Mouse (Mus musculus): Measurements from ENCODE around the gene Rps6kb2. TPM values are rescaled to one million over a fixed set of nuclear protein-coding genes. Genes with fewer than 3 reads are reported as not detected.
"Not testable (repeated sequence)": the region's sequence is repeated elsewhere in the genome, so short reads cannot be mapped to it uniquely, and the experiment has no call there.

The Rps6kb2 gene
- total RNA-seq, 2 experiments from 2014 or later: 27.8 to 43.1 TPM

DNA sequence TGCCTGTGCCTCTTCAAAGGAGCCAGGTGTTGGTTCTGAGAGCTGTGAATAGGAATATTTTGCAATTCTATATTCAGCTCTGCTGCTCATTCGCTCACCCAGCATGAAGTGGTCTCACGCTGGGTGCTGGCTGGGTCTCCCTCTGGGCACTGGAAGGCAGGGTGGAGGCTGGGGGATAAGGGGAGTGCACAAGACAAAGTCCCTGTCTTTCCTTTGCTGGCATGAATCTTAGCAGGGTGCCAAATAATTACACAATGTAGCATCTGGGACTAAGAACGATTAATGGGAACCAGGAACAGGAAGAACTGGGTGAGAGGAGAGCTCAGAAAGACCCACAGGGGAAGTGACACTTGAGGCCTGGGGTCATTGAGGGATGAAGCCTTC is 16.1 kb downstream of the Rps6kb2 start:
- no peak for DNase-seq (ENCODE audit: low spot score in 2 of 2)
- intact Hi-C loops (cut with DNase I): no loop called here

DNA sequence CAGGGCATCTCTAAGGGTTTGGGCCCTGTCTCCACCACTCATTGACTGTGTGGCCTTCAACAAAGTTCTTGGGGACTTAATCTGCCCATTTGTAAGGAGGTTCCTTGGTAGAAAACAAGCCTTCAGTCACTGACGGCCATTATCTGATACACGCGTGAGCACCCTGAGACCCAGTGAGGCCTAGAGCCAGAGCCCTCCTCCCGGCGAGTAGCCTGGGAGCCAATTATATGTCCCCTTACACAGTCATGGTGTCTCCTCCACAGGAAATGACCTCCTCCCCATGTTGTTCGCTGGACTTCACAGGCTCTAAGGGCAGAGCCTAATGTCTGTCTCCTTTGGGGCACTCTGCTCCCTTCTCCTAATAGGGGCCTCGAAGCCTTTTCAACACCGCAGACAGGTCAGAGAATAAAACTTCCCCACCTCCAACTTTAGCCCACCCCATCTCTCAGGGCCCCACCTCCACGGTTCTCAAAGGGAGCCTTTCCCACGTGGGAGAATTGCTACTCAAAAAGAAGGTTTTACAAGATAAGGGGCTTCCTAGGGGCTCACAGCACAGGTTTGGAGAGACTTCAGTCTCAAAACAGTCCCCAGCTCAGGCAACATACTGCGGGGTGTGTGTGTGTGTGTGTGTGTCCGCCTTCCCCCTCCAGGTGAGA is 16.7 kb downstream of the Rps6kb2 start:
- intact Hi-C loops (cut with DNase I): no loop called here
- no peak for DNase-seq (ENCODE audit: low spot score in 2 of 2)

DNA sequence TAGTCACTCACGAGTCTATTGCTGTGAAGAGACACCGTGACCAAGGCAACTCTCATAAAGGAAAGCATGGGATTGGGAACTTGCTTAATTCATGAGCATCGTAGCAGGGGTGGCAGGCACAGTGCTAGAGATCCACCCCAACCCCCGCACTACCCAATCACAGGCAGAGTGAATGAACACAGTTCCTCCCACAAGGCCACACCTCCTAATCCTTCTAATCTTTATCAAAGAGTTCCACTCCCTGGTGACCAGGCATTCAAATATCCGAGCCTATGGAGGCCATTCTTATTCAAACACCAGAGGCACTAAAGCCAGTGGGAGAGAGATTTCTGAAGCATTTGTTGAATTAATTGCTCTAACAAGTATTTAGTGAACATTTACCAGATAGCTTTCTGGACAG is 17.2 kb downstream of the Rps6kb2 start:
- intact Hi-C loops (cut with DNase I): no loop called here
- no peak for DNase-seq (ENCODE audit: low spot score in 2 of 2)

DNA sequence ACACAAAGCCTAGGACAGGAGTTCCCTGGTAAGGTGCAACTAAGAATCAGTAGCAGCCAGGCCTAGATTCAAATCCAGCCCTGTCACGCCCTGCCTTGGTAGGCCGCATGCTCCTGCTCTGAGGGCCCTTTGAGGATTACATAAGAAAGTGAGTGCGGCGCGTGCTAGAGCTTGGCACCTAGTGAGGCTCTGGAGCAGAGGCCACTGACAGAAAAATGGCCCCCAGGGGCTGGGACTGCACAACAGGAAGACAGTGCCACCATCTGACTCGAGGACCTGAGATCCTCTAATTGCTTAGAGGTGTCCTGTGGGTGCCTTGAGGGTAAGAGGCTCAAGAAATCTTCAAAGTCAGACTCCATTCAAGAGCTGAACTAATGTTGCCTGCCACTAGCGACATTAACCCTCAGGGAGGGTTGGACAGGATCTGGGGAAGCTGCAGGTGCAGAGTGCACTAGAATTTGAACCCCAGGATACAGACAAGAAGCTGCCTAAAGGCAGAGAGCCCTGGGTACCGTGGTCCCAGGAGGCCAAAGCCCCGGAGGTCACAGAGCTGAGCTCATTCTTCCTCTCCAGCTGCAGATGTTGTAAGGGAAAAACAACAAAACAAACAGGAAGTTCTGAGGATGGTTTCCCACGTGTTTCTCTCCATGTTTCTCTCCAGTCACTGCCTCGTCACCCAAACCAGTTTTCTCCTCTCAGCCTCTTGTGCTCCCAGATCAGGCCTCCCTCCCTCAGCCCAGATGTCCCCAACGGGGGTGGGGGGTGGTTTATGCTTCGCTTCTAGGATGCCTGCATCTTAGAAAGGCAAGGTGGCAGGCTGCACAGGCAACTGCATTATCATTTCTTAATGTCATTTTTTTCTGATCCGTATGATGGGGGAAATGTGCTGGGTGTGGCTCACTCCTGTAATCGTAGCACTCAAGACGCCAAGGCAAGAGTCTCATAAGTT is 18.3 kb downstream of the Rps6kb2 start:
- intact Hi-C loops (cut with DNase I): no loop called here
- no peak for DNase-seq (ENCODE audit: low spot score in 2 of 2)

DNA sequence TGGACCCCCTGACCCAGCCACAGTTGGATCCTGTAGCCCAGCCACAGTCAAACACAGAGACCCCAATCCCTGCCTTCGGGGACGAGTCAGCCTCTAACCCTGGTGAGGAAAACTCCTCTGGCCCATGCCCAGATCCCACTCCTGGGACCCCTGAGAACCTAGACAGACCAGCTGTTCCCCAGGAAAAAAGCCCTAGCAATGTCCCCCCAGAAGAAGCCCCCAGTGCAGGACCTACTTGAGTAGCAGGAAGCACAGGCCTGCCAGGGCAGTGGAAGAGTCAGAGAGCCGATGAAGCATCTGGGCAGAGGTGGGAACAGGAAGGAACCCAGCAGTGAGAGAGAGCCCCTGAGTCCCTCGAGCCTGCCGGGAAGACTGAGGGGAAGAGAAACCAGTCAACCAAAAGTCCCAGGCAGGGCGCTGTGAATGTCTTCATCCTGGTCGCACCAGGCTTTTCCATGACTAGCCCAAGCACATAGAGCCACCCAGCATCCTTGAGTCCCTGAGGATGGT is 19.3 kb downstream of the Rps6kb2 start, which contains the start of gene Cabp4:
Cabp4 (minus strand) TSS at position 275 of the 510 bp plus-strand sequence.
- intact Hi-C loops (cut with DNase I): no loop called here
- DNase-seq (ENCODE audit: low spot score in 2 of 2): no peak

DNA sequence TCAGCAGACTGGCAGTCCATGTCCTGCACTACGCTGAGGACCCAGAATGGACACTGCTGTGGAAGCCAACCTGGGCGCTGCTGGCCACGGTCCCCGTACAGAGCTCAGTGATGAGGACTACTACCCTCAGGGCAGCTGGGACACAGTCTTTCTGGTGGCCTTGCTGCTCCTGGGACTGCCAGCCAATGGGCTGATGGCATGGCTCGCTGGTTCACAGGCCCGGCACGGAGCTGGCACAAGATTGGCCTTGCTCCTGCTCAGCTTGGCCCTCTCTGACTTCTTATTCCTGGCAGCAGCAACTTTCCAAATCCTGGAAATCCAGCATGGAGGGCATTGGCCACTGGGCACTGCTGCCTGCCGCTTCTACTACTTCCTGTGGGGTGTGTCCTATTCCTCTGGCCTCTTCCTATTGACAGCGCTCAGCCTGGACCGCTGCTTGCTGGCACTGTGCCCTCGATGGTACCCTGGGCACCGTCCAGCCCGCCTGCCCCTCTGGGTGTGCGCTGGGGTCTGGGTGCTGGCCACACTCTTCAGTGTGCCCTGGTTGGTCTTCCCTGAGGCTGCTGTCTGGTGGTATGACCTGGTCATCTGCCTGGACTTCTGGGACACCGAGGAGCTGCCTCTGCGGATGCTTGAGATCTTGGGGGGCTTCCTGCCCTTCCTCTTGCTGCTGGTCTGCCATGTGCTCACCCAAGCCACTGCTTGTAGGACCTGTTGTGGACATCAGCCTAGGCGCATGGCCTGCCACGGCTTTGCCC is 20.6 kb downstream of the Rps6kb2 start:
- intact Hi-C loops (cut with DNase I): no loop called here

DNA sequence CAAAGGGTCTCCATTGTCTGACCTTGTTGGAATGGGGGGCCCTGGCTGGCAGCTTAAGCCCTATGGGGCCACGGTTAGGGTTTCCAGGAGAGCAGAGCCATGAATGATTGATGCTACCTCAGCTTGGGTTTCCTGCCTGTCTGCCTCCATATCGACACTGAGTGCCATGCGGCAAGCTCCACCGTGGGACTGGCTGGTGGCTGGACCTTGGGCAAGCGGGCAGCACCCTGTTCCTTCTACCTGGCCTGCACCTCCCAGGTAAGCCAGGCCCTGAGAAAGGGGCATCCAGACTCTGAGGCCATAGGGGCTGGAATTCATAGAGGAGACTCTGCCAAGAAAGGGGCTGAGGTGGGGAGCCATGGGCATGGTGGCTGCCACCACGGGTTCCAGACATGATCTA is 23.0 kb downstream of the Rps6kb2 start:
- intact Hi-C loops (cut with DNase I): no loop called here
- DNase-seq (ENCODE audit: low spot score in 2 of 2): no peak

More for the DNA sequence above, 20.6 kb downstream of the Rps6kb2 start:
- no peak for DNase-seq (ENCODE audit: low spot score in 2 of 2)

DNA sequence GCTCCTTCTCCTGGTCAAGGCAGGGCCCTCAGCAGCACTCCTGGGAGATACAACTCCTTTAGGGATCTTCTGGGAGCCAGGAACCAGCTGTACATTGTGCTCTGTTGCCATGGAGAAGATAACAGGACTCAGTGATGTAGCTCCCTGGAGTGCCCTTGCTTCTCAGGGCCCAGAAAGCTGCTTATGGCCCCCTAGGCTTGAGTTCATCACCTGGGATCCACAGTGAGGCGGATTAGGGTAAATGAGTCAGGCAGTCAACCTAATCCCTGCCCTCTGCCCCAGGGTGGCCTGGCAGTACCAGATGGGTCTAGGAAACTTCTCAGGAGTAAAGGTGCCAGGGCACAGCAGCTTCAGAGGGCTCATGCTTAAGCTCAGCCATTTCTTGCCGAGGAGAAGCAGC is 23.7 kb downstream of the Rps6kb2 start, which contains the start of gene Gpr152:
Gpr152 (plus strand) TSS at position 342 of the 400 bp plus-strand sequence.
- no peak for DNase-seq (ENCODE audit: low spot score in 2 of 2)
- intact Hi-C loops (cut with DNase I): no loop called here

DNA sequence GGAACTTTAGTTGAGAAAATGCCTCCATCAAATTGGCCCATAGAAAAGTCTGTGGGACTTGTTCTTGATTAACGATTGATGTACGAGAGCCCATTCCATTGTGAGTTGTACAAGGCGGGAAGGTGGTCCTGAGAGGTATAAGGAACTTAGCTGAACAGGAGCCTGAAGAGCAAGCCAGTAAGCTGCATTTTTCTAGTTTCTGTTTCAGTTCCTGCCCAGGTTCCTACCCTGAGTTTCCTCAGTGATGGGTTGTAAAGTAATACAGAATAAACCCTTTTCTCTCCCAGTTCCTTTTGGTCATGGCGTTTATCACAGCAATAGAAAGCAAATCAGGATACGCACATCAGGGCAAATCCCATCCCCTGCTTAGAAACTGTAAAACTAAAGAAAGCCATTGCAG is 25.2 kb downstream of the Rps6kb2 start:
- DNase-seq (ENCODE audit: low spot score in 2 of 2): no peak
- intact Hi-C loops (cut with DNase I): no loop called here

DNA sequence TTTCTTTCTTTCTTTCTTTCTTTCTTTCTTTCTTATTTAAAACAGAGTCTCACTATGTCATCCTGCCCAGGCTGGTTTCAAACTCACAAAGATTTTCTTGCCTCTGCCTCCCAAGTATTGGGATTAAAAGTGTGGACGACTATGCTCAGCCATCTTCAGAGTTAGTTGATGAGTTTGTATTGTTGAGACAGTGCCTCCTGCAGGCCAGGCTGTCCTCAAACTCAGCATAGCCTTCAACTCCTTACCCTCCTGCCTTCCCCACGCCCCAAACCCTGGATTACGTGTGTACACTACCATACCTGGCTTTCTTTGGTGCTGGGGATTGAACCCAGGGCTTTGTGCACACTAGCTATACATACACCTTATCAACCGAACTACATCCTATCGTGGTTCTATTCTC is 26.7 kb downstream of the Rps6kb2 start:
- intact Hi-C loops (cut with DNase I): no loop called here

DNA sequence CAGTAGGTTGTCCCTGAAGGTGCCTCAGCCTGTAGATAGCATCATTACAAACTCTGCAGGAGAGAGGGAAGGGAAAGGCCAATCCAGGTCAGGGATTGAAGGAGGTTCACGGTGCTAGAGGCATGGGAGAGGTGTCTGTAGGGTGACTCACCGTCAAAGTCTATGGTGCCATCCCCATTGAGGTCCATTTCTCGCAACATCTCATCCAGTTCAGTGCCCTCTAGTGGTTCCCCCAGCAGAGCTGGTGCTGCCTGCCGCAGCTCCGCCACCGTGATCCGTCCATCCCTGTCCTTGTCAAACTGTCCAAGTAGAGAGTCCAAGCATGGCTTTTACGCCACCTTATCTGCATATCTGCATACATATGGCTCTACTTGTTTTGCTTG is 27.2 kb downstream of the Rps6kb2 start:
- DNase-seq (ENCODE audit: low spot score in 2 of 2); intact Hi-C loops (cut with DNase I): not testable (repeated sequence)

More for the DNA sequence above, 26.7 kb downstream of the Rps6kb2 start:
- DNase-seq (ENCODE audit: low spot score in 2 of 2): no peak

DNA sequence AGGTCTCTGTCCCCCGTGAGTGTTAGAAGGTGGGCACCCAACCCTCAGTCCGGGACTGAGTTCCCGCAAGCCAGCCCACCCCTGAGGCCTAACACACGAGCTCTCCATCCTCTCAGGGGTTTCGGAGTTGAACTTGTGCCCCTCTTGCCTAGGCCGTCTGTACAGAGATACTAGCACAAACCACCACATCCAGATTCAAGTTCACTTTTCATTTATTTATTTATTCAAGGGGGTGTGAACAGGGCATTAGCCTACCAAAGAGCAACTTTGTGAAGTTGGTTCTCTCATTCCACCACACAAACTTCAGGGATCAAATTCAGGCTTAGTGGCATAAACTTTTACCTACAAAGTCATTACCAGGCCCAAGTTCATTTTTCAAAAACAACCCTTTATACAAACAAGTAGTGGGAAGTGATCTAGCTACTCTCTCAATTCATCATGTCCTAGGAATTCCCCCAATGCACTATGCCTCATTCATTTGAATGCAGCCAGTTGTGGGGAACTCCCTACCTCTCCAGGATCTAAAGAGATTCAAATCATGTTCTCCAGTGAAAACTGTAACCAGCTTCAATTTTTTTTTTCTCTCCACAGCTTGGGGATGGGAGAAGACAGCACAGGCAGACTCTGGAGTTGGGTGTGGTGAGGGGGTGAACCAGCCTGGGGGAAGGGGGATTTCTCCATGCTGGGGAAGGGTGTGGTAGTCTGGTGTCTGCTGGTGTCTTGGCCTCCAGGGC is 27.8 kb downstream of the Rps6kb2 start:
- DNase-seq (ENCODE audit: low spot score in 2 of 2); intact Hi-C loops (cut with DNase I): not testable (repeated sequence)

DNA sequence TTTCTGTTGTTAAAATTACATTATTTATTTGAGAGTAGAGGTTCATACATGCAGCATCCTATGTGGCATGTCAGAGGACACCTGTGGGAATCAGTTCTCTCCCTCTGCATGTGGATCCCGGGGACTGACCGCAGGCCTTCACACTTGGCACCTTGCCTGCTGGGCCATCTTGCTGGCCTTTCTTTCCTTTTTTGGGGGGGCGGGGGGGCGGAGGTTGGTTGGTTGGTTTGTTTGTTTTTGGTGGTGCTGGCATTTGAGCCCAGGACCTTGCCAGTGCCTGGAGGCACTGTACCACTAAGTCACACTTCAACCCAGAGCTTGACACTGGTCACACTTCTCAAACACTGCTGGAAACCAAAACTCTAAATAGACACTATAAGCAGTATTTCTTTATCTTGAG is 28.8 kb downstream of the Rps6kb2 start:
- intact Hi-C loops (cut with DNase I): no loop called here
- DNase-seq (ENCODE audit: low spot score in 2 of 2): no peak

DNA sequence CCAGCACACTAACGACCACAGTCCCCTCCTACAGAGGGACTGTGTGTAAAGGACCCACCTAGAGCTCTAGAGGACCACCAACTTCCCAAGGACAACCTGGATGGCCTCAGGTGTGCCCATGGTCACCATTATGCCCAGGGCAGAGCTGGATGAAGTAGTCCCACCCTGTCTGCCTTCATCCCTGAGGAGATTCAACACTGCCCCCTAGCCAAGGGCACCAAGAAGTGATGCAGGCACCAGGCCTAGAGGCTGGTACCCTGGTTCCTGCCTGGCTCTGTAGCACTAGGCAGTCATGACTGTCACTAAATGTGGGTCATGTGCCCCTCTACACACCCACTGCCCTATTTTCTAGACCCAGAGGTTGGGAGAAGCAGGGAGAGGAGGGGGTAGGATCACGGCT is 31.4 kb downstream of the Rps6kb2 start:
- DNase-seq (ENCODE audit: low spot score in 2 of 2): no peak
- intact Hi-C loops (cut with DNase I): no loop called here

DNA sequence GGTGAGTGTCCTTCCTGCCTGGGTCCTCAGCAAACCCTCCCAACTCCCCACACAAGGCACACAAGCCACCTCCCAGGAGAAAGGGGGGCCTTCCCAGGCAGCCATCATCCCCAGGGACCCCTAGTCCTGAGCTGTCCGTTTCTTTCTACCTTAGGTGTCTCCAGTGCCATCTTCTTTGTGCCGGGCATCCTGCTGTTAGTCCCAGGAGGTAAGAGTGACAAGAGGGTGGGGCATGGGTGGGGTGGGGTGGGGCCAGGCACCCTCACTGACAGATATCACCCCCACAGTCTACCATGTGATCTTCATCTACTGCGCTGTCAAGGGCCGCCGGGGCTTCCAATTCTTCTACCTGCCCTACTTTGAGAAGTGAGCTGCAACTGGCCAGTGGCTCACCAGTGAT is 32.1 kb downstream of the Rps6kb2 start:
- intact Hi-C loops (cut with DNase I): no loop called here
- DNase-seq (ENCODE audit: low spot score in 2 of 2): no peak

DNA sequence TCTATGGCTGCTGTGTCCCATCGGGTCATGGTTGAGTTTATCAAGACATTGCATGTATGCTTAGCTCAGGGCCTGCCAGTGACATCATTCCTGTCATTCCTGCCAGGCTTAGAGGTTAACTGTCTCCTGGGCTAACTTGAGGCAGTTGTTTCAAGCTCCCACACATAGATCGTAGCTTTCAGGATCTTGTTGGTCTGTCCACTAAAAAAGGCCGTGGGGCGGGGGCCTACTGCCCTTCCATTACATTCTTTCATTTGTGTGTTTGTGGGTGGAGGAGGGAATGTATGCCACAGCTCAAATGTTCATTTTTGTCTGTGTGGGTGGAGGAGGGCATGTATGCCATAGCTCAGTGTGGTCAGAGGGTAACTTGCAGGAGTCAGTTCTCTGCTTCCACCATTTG is 33.0 kb downstream of the Rps6kb2 start:
- no peak for DNase-seq (ENCODE audit: low spot score in 2 of 2)
- intact Hi-C loops (cut with DNase I): no loop called here

DNA sequence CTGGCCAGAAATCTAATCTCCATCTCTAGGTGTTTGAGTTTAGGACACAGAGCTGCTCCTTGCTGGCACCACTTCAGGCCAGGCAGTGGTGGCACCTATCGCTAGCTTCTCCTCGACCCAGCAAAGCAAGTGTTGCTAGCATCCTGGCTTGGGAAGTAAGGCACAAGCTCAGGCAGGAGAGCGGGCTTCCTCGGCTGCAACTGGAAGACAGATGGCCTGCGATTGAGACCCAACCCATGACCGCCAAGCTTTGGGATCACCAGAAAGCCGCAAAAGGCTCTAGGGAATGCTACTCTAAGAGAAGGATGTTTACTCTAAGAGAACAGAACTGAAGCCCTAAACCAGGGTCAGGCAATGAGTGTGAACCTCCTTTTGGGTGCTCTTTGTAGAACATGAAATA is 33.7 kb downstream of the Rps6kb2 start:
- DNase-seq (ENCODE audit: low spot score in 2 of 2): no peak
- intact Hi-C loops (cut with DNase I): loop anchor here (5.0 kb wide), 2 partner anchors 63 to 103 kb away; partner anchors contain the start of genes Pold4, Ppp1ca and Tbc1d10c

DNA sequence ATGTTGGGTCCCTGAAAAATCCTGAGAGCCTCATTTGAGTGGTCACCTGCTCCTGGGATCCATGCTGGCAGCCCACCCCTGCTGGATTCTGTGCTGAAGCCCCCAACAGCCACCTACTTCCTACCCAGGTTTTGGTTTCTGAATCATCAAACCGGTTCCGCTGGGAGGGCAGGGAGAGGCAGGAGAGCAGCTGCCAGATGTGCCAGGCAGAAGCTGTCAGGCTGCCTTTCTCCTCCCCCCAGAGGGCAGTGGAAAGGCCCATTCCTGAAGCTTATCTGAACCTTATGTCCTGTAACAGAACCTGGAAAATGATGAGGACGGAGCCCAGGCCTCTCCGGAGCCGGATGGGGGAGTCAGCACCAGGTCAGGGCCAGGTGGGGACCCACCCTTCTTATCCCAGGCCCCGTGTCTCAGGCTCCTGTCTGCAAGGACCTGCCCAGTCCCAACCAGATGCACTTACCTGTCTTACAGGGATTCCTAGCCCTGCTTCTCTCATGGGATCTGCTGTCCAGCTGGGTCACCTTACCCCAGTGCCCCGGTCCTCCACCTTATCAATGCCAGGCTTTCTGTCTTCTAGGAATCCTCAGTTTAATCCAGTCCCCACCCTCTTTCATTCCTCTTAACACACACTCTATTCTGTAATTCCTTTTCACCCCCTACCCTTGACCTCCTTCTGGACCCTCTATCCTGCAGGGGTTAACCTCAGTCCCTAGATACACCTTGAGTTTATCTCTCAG is 36.2 kb downstream of the Rps6kb2 start:
- intact Hi-C loops (cut with DNase I): loop anchor here (5.0 kb wide), 2 partner anchors 65 to 105 kb away; partner anchors contain the start of genes Pold4, Ppp1ca and Tbc1d10c
- DNase-seq (ENCODE audit: low spot score in 2 of 2): peak; percentile 27 to 41

All from left cerebral cortex, postnatal 36 days (tissue).